Mouse (Mus musculus): ENCODE measurements around the gene Kif27.
A peak's percentile ranks its signal among the peaks of the same experiment; 100 is the strongest.
"Not testable (repeated sequence)": the region's sequence is repeated elsewhere in the genome, so short reads cannot be mapped to it uniquely, and the experiment has no call there.

The Kif27 gene

GRCm38 (mm10) chr13:58358629-58359303 lies at the start of gene Kif27:
TSS of gene Kif27 (minus strand) at chr13:58359122.
- DNase-seq (ENCODE audit: low spot score in 2 of 2) = peak; percentile 20 to 40

- DNase-seq (ENCODE audit: low spot score in 2 of 2) = peak in 1 of 2 experiments; percentile 21
Observed at GRCm38 (mm10) chr13:58403243-58403642, 44.3 kb upstream of the Kif27 start, which contains the start of gene Hnrnpk. TSS of gene Hnrnpk (minus strand) at chr13:58403343.

- DNase-seq (ENCODE audit: low spot score in 2 of 2) = no peak
Observed at GRCm38 (mm10) chr13:58402744-58403110, 43.8 kb upstream of the Kif27 start.

- peak; percentile 95 to 97 for DNase-seq (ENCODE audit: low spot score in 2 of 2)
Observed at GRCm38 (mm10) chr13:58402003-58402743, 43.3 kb upstream of the Kif27 start, which contains the start of gene Rmi1. TSS of gene Rmi1 (plus strand) at chr13:58402248.

GRCm38 (mm10) chr13:58401135-58402002 lies 42.4 kb upstream of the Kif27 start:
- peak in 1 of 2 experiments; percentile 63 for DNase-seq (ENCODE audit: low spot score in 2 of 2)

GRCm38 (mm10) chr13:58400576-58400975 lies 41.7 kb upstream of the Kif27 start:
- DNase-seq (ENCODE audit: low spot score in 2 of 2) = no peak

GRCm38 (mm10) chr13:58397651-58398050 lies 38.7 kb upstream of the Kif27 start:
- no peak for DNase-seq (ENCODE audit: low spot score in 2 of 2)

GRCm38 (mm10) chr13:58394392-58394791 lies 35.5 kb upstream of the Kif27 start:
- not testable (repeated sequence) for DNase-seq (ENCODE audit: low spot score in 2 of 2)

- DNase-seq (ENCODE audit: low spot score in 2 of 2) = no peak
Observed at GRCm38 (mm10) chr13:58389324-58389951, 30.5 kb upstream of the Kif27 start.

- DNase-seq (ENCODE audit: low spot score in 2 of 2) = no peak
Observed at GRCm38 (mm10) chr13:58388379-58388778, 29.5 kb upstream of the Kif27 start.

GRCm38 (mm10) chr13:58387948-58388347 lies 29.0 kb upstream of the Kif27 start:
- peak; percentile 44 to 71 for DNase-seq (ENCODE audit: low spot score in 2 of 2)

GRCm38 (mm10) chr13:58385547-58385920 lies 26.6 kb upstream of the Kif27 start:
- DNase-seq (ENCODE audit: low spot score in 2 of 2) = no peak

GRCm38 (mm10) chr13:58384779-58385546 lies 26.0 kb upstream of the Kif27 start, which contains the start of gene 2210016F16Rik:
TSS of gene 2210016F16Rik (minus strand) at chr13:58385225.
- DNase-seq (ENCODE audit: low spot score in 2 of 2) = peak; percentile 31 to 36

- DNase-seq (ENCODE audit: low spot score in 2 of 2) = no peak
Observed at GRCm38 (mm10) chr13:58384371-58384770, 25.4 kb upstream of the Kif27 start.

GRCm38 (mm10) chr13:58373153-58373470 lies 14.2 kb upstream of the Kif27 start:
- DNase-seq (ENCODE audit: low spot score in 2 of 2) = no peak

- no peak for DNase-seq (ENCODE audit: low spot score in 2 of 2)
Observed at GRCm38 (mm10) chr13:58372278-58373152, 13.6 kb upstream of the Kif27 start.

GRCm38 (mm10) chr13:58368835-58369234 lies 9.9 kb upstream of the Kif27 start:
- DNase-seq (ENCODE audit: low spot score in 2 of 2) = no peak

GRCm38 (mm10) chr13:58367641-58368040 lies 8.7 kb upstream of the Kif27 start:
- DNase-seq (ENCODE audit: low spot score in 2 of 2) = no peak

GRCm38 (mm10) chr13:58366373-58366772 lies 7.5 kb upstream of the Kif27 start:
- DNase-seq (ENCODE audit: low spot score in 2 of 2) = no peak

GRCm38 (mm10) chr13:58365179-58365578 lies 6.3 kb upstream of the Kif27 start:
- DNase-seq (ENCODE audit: low spot score in 2 of 2) = not testable (repeated sequence)
